Mouse (Mus musculus) c-Kit-positive CD71-negative TER-119-negative erythroid progenitor cells, embryonic 14.5 days (primary cell): ENCODE data around the gene Trpc4ap.

Experiments
- DNase-seq: peaks from one replicate; pipeline ENCODE4 v3.0.0-alpha.2; 2013; ENCODE audit warnings: low read depth

Gene Trpc4ap

DNA sequence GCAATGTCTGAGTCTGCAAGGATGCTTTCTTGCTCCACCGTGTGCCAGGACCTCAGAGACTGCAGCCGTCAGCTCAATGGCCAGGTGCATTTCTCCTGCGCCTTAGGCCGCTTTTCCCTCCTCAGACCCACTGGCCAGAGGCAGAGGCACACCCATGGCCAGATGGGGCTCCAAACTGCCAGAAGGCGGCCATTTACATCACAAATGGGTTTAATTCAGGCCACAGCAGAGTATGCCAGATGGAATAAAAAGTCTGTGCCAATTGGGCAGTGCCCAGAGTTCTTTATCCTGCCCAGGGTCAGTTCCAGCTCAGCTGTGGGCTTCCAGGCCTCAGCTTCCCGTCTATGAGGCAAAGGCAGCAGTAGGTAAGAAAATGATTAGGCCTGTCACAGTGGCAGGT lies 51.5 kb downstream of the Trpc4ap start:
- no peak for DNase-seq

DNA sequence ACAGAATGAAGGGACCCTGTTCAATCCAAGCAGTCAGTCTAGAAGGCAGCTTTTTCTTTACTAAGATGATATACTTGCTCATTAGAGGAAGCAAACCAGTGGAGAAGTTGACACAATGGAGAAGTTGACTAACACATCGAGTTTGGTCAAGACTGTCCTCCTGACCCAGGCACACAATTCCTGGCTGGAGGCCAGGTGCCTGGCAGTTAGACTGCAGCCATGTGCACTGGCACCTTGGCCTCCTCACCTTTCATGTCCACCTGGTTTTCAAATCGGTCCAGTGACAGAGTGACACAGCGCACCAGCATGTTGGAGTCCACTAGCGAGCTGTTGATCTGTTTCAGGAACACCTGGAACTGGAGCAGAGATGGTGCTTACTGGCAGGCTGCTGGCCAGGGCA lies 54.8 kb downstream of the Trpc4ap start:
- no peak for DNase-seq

DNA sequence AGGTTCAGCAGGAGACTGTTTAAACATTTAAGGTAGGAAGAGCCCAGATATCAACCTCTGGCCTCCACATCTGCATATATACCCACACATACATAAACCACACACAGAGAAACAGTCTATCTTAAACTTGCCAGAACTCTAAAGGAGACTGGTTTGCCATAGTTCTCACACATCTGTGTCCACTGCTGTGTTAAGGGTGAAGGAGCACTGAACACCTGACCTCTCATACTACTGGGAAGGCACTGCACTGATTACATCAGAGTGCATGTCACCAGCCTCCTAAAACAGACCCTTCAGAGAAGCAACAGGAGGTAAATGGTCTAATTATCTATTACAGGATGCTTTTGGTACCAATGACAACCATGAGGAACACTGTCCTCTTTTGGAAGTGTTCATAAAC lies 55.3 kb downstream of the Trpc4ap start:
- no peak for DNase-seq

DNA sequence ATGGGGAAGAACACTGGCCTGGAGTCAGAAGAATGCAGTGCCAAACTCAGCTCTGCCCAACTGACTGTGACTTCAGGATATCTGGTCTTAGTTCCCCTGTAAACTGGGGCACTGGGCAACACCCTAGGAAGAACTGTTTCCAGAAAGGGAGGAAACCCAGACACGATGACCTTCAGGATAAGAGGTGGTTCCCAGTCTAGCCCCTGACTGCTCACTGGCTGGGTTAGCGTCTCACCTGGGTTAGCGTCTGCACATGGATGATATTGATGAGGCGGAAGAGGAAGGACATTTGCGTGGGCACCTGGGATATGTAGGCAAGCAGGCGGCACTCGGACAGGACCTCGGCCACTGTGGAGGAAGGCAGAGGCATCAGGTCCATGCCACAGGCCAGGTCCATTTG lies 56.2 kb downstream of the Trpc4ap start:
- DNase-seq: no peak

- DNase-seq: no peak
Observed at GRCm38 (mm10) chr2:155634562-155634961, 57.6 kb downstream of the Trpc4ap start.

DNA sequence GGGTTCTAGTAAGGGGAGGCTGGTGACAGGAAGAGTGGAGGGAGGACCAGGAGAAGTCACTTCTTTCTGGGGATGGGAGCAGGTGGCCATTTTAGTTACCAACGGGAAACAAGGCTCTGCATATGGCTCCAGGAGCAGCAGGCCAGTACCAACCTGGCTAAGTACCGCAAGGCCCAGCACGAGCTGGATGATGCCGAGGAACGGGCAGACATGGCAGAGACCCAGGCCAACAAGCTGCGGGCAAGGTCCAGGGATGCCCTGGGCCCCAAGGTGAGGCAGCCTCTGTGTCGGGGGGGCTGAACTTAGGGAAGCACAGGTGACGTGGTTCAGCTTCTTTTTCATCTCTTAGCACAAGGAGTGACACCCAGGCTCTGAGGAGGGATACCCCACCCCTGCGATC lies 58.5 kb downstream of the Trpc4ap start:
- DNase-seq: no peak

DNA sequence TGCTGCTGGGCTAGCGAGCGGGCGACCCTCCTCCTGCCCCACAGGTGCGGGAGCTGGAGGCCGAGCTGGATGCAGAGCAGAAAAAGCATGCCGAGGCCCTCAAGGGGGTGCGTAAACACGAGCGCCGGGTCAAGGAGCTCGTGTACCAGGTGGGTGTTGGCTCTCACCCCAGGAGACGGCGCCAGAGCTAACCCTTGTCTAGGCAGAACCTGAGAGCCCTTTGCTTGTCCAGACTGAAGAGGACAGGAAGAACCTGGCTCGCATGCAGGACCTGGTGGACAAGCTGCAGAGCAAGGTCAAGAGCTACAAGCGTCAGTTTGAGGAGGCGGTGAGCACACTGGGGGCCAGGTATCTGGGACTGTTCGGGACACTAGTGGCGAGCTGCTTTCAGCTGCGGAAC lies 59.1 kb downstream of the Trpc4ap start:
- no peak for DNase-seq

GRCm38 (mm10) chr2:155632138-155632936 lies 59.8 kb downstream of the Trpc4ap start:
- no peak for DNase-seq

DNA sequence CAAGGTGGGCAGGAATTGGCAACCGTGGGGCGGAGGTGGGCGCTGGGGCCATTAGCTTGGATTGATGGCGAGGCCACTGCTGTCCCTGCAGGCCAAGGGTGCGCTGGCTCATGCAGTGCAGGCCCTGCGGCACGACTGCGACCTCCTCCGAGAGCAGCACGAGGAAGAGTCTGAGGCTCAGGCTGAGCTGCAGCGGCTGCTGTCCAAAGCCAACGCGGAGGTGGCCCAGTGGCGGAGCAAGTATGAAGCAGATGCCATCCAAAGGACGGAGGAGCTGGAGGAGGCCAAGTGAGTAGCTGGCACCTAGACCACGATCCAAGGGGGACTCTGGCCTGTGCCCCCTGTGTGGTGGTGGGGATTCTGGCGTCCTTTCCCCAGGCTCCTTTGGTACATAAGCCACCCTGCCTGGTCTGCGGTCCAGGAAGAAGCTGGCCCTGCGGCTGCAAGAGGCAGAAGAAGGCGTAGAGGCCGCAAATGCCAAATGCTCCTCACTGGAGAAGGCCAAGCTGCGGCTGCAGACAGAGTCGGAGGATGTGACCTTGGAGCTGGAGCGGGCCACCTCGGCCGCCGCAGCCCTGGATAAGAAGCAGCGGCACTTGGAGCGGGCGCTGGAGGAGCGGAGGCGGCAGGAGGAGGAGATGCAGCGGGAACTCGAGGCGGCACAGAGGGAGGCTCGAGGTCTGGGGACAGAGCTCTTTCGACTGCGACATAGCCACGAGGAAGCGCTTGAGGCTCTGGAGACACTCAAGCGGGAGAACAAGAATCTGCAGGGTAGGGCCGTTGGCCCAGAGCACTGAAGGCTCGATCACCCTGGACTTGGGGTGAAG lies 61.4 kb downstream of the Trpc4ap start:
- no peak for DNase-seq

DNA sequence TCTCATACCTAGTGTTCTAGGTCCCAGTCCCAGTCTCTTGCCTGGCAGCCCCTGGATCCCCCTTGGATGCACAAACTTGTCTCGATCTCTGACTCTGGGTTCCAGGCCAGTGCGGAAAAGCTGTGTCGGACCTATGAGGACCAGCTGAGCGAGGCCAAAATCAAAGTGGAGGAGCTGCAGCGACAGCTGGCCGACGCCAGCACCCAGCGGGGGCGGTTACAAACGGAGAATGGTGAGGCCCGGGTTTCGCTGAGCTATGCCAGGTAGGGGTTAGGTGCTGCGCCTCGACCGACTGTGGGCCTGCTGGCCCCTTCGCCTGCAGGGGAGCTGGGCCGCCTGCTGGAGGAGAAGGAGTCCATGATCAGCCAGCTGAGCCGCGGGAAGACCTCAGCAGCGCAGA lies 62.0 kb downstream of the Trpc4ap start:
- DNase-seq: no peak

GRCm38 (mm10) chr2:155629231-155629661 lies 62.9 kb downstream of the Trpc4ap start:
- DNase-seq: no peak

GRCm38 (mm10) chr2:155628519-155628918 lies 63.7 kb downstream of the Trpc4ap start:
- no peak for DNase-seq

DNA sequence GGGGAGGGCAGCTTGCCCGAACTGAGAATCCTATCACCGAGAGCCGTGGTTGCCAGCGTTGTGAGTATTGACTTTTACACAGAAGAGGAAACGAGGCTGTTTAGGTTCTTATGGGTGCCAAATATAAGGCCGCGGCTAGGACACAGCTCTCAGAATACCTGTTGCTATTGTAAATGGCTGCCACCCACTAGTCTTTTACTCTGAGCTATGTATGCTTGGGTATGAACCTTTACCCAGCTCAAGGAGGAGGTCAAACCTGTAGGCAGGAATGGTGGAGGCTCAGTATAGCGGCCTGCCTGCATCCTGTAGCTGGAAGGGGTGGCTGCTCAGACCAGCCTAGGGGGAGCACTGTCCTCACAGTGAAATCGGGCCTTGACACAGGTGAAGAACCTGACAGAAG lies 64.1 kb downstream of the Trpc4ap start:
- DNase-seq: no peak

DNA sequence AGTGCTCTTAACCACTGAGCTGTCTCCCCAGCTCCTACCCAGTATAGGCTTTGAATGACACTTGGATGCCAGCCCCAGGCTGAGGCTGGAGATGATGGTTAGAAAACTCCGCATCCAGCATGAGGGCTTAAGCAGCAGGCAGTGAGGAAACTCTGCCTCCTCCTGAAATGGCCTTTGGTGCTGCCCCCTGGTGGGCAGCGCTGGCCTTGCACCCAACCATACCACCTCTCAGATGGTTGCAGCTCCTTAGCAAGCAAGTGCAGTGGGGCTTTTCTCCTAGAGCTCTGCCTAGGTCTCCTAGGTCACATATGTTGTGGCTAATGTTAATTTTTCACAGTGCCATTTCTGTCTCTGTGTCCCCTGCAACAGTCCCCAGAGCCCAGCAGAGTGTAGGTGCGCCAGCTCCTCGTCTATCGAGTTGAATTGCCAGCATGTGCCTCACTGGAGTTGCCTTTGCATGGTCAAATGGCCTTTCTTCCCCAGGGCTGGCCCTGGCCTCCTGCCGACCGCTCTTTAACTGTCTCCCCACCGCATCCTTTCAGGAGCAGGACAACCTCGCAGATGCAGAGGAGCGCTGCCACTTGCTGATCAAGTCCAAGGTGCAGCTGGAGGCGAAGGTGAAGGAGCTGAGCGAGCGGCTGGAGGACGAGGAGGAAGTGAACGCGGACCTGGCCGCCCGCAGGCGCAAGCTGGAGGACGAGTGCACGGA lies 65.0 kb downstream of the Trpc4ap start:
- DNase-seq: no peak

GRCm38 (mm10) chr2:155626277-155626676 lies 65.9 kb downstream of the Trpc4ap start:
- DNase-seq: no peak

GRCm38 (mm10) chr2:155624730-155625129 lies 67.5 kb downstream of the Trpc4ap start:
- peak; percentile 82 for DNase-seq

DNA sequence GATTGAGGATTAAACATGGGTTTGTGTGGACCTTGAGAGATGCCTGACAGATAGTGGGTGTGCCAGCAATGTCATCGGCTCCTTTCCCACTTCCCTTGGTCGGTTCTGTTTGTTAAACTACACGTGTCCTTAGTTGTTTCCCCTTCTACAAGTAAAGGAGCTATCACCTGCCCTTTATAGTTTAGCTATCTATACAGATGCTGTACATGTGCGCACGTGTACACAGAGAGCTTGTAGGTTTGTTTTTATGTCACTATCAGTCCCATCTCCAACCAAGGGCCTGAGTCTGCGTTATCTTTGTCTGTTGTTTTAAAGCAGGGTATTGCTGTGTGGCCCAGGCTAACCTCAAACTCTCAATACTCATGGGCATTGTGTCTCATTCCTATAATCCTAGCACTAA lies 68.2 kb downstream of the Trpc4ap start:
- no peak for DNase-seq

DNA sequence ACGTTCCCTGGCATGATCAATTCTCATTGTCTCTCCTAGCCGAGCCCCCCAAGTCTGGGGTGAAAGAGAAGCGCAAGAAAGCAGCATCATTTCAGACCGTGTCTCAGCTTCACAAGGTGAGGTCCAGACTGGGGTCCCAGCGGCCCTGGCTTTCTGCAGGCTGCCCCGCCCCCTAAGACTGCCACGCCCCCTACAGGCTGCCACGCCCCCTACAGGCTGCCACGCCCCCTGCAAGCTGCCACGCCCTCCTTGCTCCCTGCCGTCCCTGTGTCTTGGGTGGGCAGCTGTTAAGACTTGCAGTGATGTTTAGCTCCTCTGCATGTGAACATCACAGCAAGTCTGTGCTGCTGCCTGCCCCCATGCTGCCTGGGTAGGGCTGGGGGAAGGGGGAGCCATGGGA lies 69.6 kb downstream of the Trpc4ap start:
- no peak for DNase-seq

DNA sequence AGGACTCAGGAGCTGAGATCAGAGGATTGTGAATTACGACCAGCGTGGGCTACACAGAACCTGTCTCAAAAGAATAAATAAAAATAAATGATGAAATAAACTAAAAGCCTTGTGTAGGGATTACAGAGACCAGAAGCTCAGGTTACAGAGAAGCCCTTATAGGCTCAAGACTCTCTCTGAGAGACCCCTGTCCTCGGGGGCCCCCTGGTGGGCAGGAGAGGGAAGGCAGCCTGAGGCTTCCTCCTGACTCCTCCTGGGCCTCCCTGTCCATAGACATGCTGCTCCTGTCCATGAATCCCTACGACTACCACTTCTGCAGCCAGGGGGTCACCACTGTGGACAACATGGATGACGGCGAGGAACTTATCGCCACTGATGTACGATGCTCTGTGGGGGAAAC lies 72.4 kb downstream of the Trpc4ap start:
- DNase-seq: peak; percentile 70

DNA sequence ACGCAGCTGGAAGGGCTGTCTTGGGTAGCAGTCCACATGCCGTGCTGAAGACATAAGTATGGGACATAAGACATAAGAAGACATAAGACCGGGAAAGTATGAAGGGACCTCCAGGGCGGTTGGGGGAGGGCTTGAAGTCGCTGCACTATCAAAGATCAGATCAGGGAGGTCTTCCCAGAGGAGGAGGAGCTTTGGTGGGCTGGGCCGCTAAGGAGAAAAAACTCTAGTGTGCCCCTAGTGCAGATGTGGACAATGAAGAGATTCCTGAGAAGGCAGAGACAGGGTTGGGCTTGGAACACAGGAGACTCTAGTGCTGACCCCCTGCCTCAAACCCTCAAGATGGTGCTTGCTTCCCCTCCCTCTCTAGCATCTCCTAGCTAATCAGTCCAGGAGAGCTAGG lies 75.2 kb downstream of the Trpc4ap start:
- DNase-seq: no peak

DNA sequence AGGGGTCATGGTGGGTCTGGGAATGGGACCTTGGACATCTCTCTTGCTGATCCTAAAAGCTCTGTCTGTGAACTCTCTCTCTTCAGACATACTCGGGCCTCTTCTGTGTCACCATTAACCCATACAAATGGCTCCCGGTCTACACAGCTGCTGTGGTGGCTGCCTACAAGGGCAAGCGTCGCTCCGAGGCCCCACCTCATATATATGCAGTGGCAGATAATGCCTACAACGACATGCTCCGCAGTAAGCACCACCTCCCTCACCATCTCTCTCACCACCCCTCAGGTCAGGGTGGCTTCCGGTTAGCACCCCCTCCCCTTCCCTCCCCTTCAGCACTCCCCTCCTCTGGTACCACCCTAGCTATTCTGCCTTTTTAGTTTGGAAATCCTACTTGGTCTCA lies 78.2 kb downstream of the Trpc4ap start:
- no peak for DNase-seq

DNA sequence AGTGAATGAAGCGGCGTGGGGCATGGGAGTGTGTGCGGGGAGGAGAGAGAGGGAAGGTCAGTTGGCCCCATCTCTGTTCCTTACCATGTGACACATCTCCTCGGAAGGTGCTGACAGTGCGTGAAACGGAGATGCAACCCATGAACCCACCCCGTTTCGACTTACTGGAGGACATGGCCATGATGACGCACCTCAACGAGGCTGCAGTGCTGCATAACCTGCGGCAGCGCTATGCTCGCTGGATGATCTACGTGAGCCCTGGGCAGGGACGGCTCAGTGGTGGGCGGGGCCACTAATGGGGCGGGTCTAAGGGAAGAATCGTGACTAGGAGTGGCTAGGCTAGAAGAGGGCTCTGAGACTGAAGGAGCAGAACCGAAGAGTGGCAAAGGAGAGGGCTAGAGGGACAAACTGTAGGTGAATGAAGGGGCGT lies 78.8 kb downstream of the Trpc4ap start:
- DNase-seq: peak; percentile 75
